Mouse (Mus musculus) heart, adult 2 months (tissue): Measurements from ENCODE around the gene Smarcc1.

Source experiments
- CTCF ChIP-seq: fragments of 200-600 bp; IDR thresholded peaks from 2 replicates; pipeline ENCODE4 v1.8.1; 2022; ENCODE audit warnings: antibody characterized with exemption, mild to moderate bottlenecking, moderate library complexity
- POLR2A ChIP-seq: fragments of 200-500 bp; IDR thresholded peaks from 2 replicates; pipeline ENCODE4 v1.6.1; 2011; ENCODE audit warnings: mild to moderate bottlenecking, low read depth, low read length, control low read depth; ENCODE audit not compliant: insufficient read depth

- no peak for TF ChIP-seq POLR2A
- TF ChIP-seq CTCF: no peak
Observed at GRCm38 (mm10) chr9:110259118-110259517, 141.6 kb downstream of the Smarcc1 start.
